Mouse (Mus musculus): ENCODE measurements around the gene Cep112.

GRCm38 (mm10) chr11:108880546-108880945 is 455.6 kb downstream of the Cep112 start:
- TF ChIP-seq CTCF (IDR thresholded peaks at IDR 0.05; ENCODE audit: insufficient read depth, low read depth, low read length), result no peak
- no peak for TF ChIP-seq POLR2A (IDR thresholded peaks at IDR 0.05; ENCODE audit: insufficient read depth, low read depth, low read length)

Data from olfactory bulb, adult 2 months (tissue).